Comparison of ENCODE assay signal across 33 mouse cellular contexts in genomic region chr15:102931706-102932358, GRCm38 (mm10). TPM values are rescaled to one million over a fixed set of nuclear protein-coding genes. Genes with fewer than 3 reads are reported as not detected.
DNase-seq lines count a peak whose midpoint lies in the region; ATAC-seq lines count a peak whose summit lies in the region.
"Had no signal": no experiment of that assay in that cellular context is flagged by ENCODE, and none has a peak within 500 bp of the region (broad histone marks: within the 10 kb centered on the region; RNA-seq: fewer than 3 reads in every experiment).

No protein-coding gene starts in this region.

- no peak for ATAC-seq in neural tube, embryonic 12.5 days (ENCODE audit: low FRiP score, low read depth)
- no peak; the same call in 1 of the 2 replicates for ATAC-seq in limb, embryonic 11.5 days (ENCODE audit: insufficient number of reproducible peaks, low FRiP score, low TSS enrichment, low read depth)
- no peak for ATAC-seq in neural tube, embryonic 15.5 days (ENCODE audit: low FRiP score)
- ATAC-seq: inflammation-experienced regulatory T-cells, adult 6 months; Patski had no signal

- DNase-seq in neural tube, embryonic 10.5 days (ENCODE audit: extremely low spot score, low spot score) = no peak
- DNase-seq in ES-CJ7 (ENCODE audit: low read depth, low spot score) = peak; percentile 97
- peak; percentile 68 for DNase-seq in limb, embryonic 11.5 days (ENCODE audit: low spot score)
- DNase-seq in left cerebral cortex, adult 8-10 months (ENCODE audit: low spot score in 2 of 2) = no peak
- DNase-seq in right cerebral cortex, adult 18-20 months = no peak
- DNase-seq: adrenal gland, postnatal 10 days; cerebellum, adult 2 months; cerebellum, postnatal 25 days; embryo, embryonic 11 days; gastrocnemius, postnatal 25 days; heart, adult 18-20 months; heart, postnatal 4 days; kidney, adult 18-20 months; kidney, postnatal 10 days; liver; lung, postnatal 4 days; midbrain, embryonic 14.5 days; thymus, postnatal 25 days had no signal

- 0 out of 2 replicates have a peak overlapping the region, but pooled peaks have one; percentile 8 for H3K9ac ChIP-seq in neural tube, embryonic 12.5 days
- no peak overlapping the region for H3K9ac ChIP-seq in limb, embryonic 11.5 days (ENCODE audit: low read length)
- H3K9ac ChIP-seq in neural tube, embryonic 15.5 days (replicated peaks) = no peak overlapping the region
- H3K9ac ChIP-seq: embryonic facial prominence, embryonic 15.5 days; heart, embryonic 15.5 days; hindbrain, embryonic 14.5 days; liver, embryonic 15.5 days; lung, embryonic 15.5 days had no signal

- no peaks in the 10 kb centered on the region for H3K36me3 ChIP-seq in neural tube, embryonic 12.5 days
- no peaks in the 10 kb centered on the region for H3K36me3 ChIP-seq in limb, embryonic 11.5 days (ENCODE audit: control insufficient read depth, insufficient read depth, low read length)
- no peaks in the 10 kb centered on the region for H3K36me3 ChIP-seq in neural tube, embryonic 15.5 days
- H3K36me3 ChIP-seq: embryonic facial prominence, embryonic 15.5 days; G1E; heart, embryonic 15.5 days; liver, embryonic 15.5 days; lung, embryonic 15.5 days had no signal

- under 1% methylated on average over 23 of the region's 23 CpGs for WGBS in neural tube, embryonic 12.5 days
- WGBS in limb, embryonic 11.5 days = 1% methylated on average over 23 of the region's 23 CpGs
- WGBS in neural tube, embryonic 15.5 days = under 1% methylated on average over 23 of the region's 23 CpGs

- peaks cover 95% of the 10 kb centered on the region for H3K27me3 ChIP-seq in neural tube, embryonic 12.5 days (replicated peaks)
- peaks cover 100% of the 10 kb centered on the region for H3K27me3 ChIP-seq in limb, embryonic 11.5 days (ENCODE audit: control insufficient read depth, insufficient read depth, low read length)
- H3K27me3 ChIP-seq in neural tube, embryonic 15.5 days (replicated peaks) = peaks cover 90% of the 10 kb centered on the region

- H3K4me3 ChIP-seq in neural tube, embryonic 12.5 days = 0 out of 2 replicates have a peak overlapping the region, but pooled peaks have one; percentile 5
- no peak overlapping the region for H3K4me3 ChIP-seq in limb, embryonic 11.5 days (ENCODE audit: low read depth, low read length)
- no peak overlapping the region for H3K4me3 ChIP-seq in neural tube, embryonic 15.5 days (replicated peaks)
- H3K4me3 ChIP-seq: embryonic facial prominence, embryonic 15.5 days; heart, embryonic 15.5 days; liver, embryonic 15.5 days; lung, embryonic 15.5 days had no signal

- H3K4me1 ChIP-seq in neural tube, embryonic 12.5 days = no peaks in the 10 kb centered on the region
- no peaks in the 10 kb centered on the region for H3K4me1 ChIP-seq in limb, embryonic 11.5 days (ENCODE audit: control insufficient read depth, insufficient read depth, low read length)
- H3K4me1 ChIP-seq in neural tube, embryonic 15.5 days = no peaks in the 10 kb centered on the region
- H3K4me1 ChIP-seq: liver, embryonic 15.5 days had no signal

- peak overlapping the region; percentile 36 for H3K4me2 ChIP-seq in neural tube, embryonic 12.5 days (replicated peaks)
- H3K4me2 ChIP-seq in limb, embryonic 11.5 days (ENCODE audit: low read depth, severe bottlenecking) = no peak overlapping the region
- peak overlapping the region; percentile 17; the same call in 1 of the 2 replicates for H3K4me2 ChIP-seq in neural tube, embryonic 15.5 days
- H3K4me2 ChIP-seq: embryonic facial prominence, embryonic 15.5 days; heart, embryonic 15.5 days; hindbrain, embryonic 14.5 days; liver, embryonic 15.5 days; lung, embryonic 15.5 days had no signal

- H3K9me3 ChIP-seq in neural tube, embryonic 12.5 days = no peaks in the 10 kb centered on the region
- no peaks in the 10 kb centered on the region for H3K9me3 ChIP-seq in limb, embryonic 11.5 days (ENCODE audit: control insufficient read depth, low read length)
- no peaks in the 10 kb centered on the region for H3K9me3 ChIP-seq in neural tube, embryonic 15.5 days (replicated peaks)
- H3K9me3 ChIP-seq: embryonic facial prominence, embryonic 15.5 days; heart, embryonic 15.5 days; liver, embryonic 15.5 days; lung, embryonic 15.5 days had no signal

- H3K27ac ChIP-seq in neural tube, embryonic 12.5 days = no peak overlapping the region
- no peak overlapping the region for H3K27ac ChIP-seq in limb, embryonic 11.5 days (replicated peaks; ENCODE audit: low read depth, low read length)
- H3K27ac ChIP-seq in neural tube, embryonic 15.5 days (replicated peaks) = 0 out of 2 replicates have a peak overlapping the region, but pooled peaks have one; percentile 28
- H3K27ac ChIP-seq: embryonic facial prominence, embryonic 15.5 days; heart, embryonic 15.5 days; hindbrain, embryonic 14.5 days; liver, embryonic 15.5 days; lung, embryonic 15.5 days had no signal

RNA-seq across cellular contexts. Expression of gene Hoxc12, which starts 4.7 kb away (rescaled TPM):
- polyA plus RNA-seq in neural tube, embryonic 12.5 days (2016; fragmentation: Nextera tagmentation; extraction: Ambion mirVana) = 8.1 and 14.2 TPM in 2 replicates
- polyA plus RNA-seq in limb, embryonic 11.5 days (2014; fragmentation: Nextera tagmentation; extraction: Ambion mirVana) = 0.96 and 1.2 TPM in 2 replicates
- 12.7 and 19.7 TPM in 2 replicates for polyA plus RNA-seq in neural tube, embryonic 15.5 days (2015; fragmentation: Nextera tagmentation; extraction: Ambion mirVana)
- not detected for total RNA-seq in left cerebral cortex, adult 8-10 months (2022)
- total RNA-seq: adrenal gland, postnatal 10 days; G1E; gastrocnemius, postnatal 25 days; heart, adult 18-20 months; heart, postnatal 4 days; layer of hippocampus, adult 18-20 months; layer of hippocampus, postnatal 25 days; left cerebral cortex, postnatal 10 days; megakaryocyte-erythroid progenitor cell, adult 5-6 weeks had no signal
- polyA plus RNA-seq: cerebellum, adult 2 months; G1E; heart, embryonic 15.5 days; hindbrain, embryonic 14.5 days; inflammation-experienced regulatory T-cells, adult 6 months; liver, embryonic 15.5 days; lung, embryonic 15.5 days; midbrain, embryonic 14.5 days; Patski; spleen, adult 2 months had no signal

RNA-seq across cellular contexts. Expression of gene Hoxc13, which starts 10.9 kb away (rescaled TPM):
- 6.5 and 17.7 TPM in 2 replicates for polyA plus RNA-seq in neural tube, embryonic 12.5 days (2016; fragmentation: Nextera tagmentation; extraction: Ambion mirVana)
- 2.3 and 2.4 TPM in 2 replicates for polyA plus RNA-seq in limb, embryonic 11.5 days (2014; fragmentation: Nextera tagmentation; extraction: Ambion mirVana)
- 5.7 and 9.3 TPM in 2 replicates for polyA plus RNA-seq in neural tube, embryonic 15.5 days (2015; fragmentation: Nextera tagmentation; extraction: Ambion mirVana)
- not detected for total RNA-seq in left cerebral cortex, adult 8-10 months (2022)
- total RNA-seq: adrenal gland, postnatal 10 days; G1E; gastrocnemius, postnatal 25 days; heart, adult 18-20 months; heart, postnatal 4 days; layer of hippocampus, adult 18-20 months; layer of hippocampus, postnatal 25 days; left cerebral cortex, postnatal 10 days; megakaryocyte-erythroid progenitor cell, adult 5-6 weeks had no signal
- polyA plus RNA-seq: cerebellum, adult 2 months; G1E; heart, embryonic 15.5 days; hindbrain, embryonic 14.5 days; inflammation-experienced regulatory T-cells, adult 6 months; liver, embryonic 15.5 days; lung, embryonic 15.5 days; midbrain, embryonic 14.5 days; spleen, adult 2 months had no signal

RNA-seq across cellular contexts. Expression of gene Hoxc11, which starts 22.4 kb away (rescaled TPM):
- polyA plus RNA-seq in neural tube, embryonic 12.5 days (2016; fragmentation: Nextera tagmentation; extraction: Ambion mirVana) = 4.3 and 5.7 TPM in 2 replicates
- polyA plus RNA-seq in limb, embryonic 11.5 days (2014; fragmentation: Nextera tagmentation; extraction: Ambion mirVana) = 5.5 and 5.9 TPM in 2 replicates
- 2.1 and 5.6 TPM in 2 replicates for polyA plus RNA-seq in neural tube, embryonic 15.5 days (2015; fragmentation: Nextera tagmentation; extraction: Ambion mirVana)
- not detected for total RNA-seq in left cerebral cortex, adult 8-10 months (2022)
- total RNA-seq: heart, adult 18-20 months; heart, postnatal 4 days; layer of hippocampus, adult 18-20 months; layer of hippocampus, postnatal 25 days; left cerebral cortex, postnatal 10 days; megakaryocyte-erythroid progenitor cell, adult 5-6 weeks had no signal
- polyA plus RNA-seq: cerebellum, adult 2 months; embryonic facial prominence, embryonic 15.5 days; G1E; heart, embryonic 15.5 days; hindbrain, embryonic 14.5 days; inflammation-experienced regulatory T-cells, adult 6 months; liver, embryonic 15.5 days; lung, embryonic 15.5 days; midbrain, embryonic 14.5 days; Patski; spleen, adult 2 months had no signal

RNA-seq across cellular contexts. Expression of gene Hoxc10, which starts 34.8 kb away (rescaled TPM):
- 62.1 and 77.3 TPM in 2 replicates for polyA plus RNA-seq in neural tube, embryonic 12.5 days (2016; fragmentation: Nextera tagmentation; extraction: Ambion mirVana)
- 43.9 and 56.2 TPM in 2 replicates for polyA plus RNA-seq in limb, embryonic 11.5 days (2014; fragmentation: Nextera tagmentation; extraction: Ambion mirVana)
- polyA plus RNA-seq in neural tube, embryonic 15.5 days (2015; fragmentation: Nextera tagmentation; extraction: Ambion mirVana) = 51.3 and 71.0 TPM in 2 replicates
- not detected for total RNA-seq in left cerebral cortex, adult 8-10 months (2022)
- total RNA-seq: heart, adult 18-20 months; heart, postnatal 4 days; layer of hippocampus, adult 18-20 months; layer of hippocampus, postnatal 25 days; left cerebral cortex, postnatal 10 days; megakaryocyte-erythroid progenitor cell, adult 5-6 weeks had no signal
- polyA plus RNA-seq: cerebellum, adult 2 months; embryonic facial prominence, embryonic 15.5 days; heart, embryonic 15.5 days; hindbrain, embryonic 14.5 days; inflammation-experienced regulatory T-cells, adult 6 months; liver, embryonic 15.5 days; lung, embryonic 15.5 days; midbrain, embryonic 14.5 days; spleen, adult 2 months had no signal

RNA-seq across cellular contexts. Expression of gene Hoxc5, which starts 35.4 kb away (rescaled TPM):
- 32.1 and 35.5 TPM in 2 replicates for polyA plus RNA-seq in neural tube, embryonic 12.5 days (2016; fragmentation: Nextera tagmentation; extraction: Ambion mirVana)
- polyA plus RNA-seq in limb, embryonic 11.5 days (2014; fragmentation: Nextera tagmentation; extraction: Ambion mirVana) = 8.3 and 9.1 TPM in 2 replicates
- polyA plus RNA-seq in neural tube, embryonic 15.5 days (2015; fragmentation: Nextera tagmentation; extraction: Ambion mirVana) = 14.6 and 20.7 TPM in 2 replicates
- total RNA-seq in left cerebral cortex, adult 8-10 months (2022) = not detected
- total RNA-seq: heart, postnatal 4 days; layer of hippocampus, adult 18-20 months; layer of hippocampus, postnatal 25 days; left cerebral cortex, postnatal 10 days; megakaryocyte-erythroid progenitor cell, adult 5-6 weeks had no signal
- polyA plus RNA-seq: inflammation-experienced regulatory T-cells, adult 6 months had no signal

Comparison
In these comparisons a context has a peak if more than half of its experiments do, and no peak if none do; other contexts are left out.
1. DNase-seq: peak in ES-CJ7 (single experiment) and limb, embryonic 11.5 days (single experiment); none in neural tube, embryonic 10.5 days (single experiment), left cerebral cortex, adult 8-10 months (0 of 2) and right cerebral cortex, adult 18-20 months (single experiment).